Mouse (Mus musculus): ENCODE data around the gene Rex1bd.

The Rex1bd gene

GRCm38 (mm10) chr8:70506328-70507026 lies at the start of gene Rex1bd:
Gene Rex1bd (minus strand): TSS chr8:70506752.
- in situ Hi-C loops (cut with MboI, MseI) = no loop called here

- in situ Hi-C loops (cut with MboI, MseI) = no loop called here
Measured at GRCm38 (mm10) chr8:70555079-70555747, 48.7 kb upstream of the Rex1bd start.

DNA sequence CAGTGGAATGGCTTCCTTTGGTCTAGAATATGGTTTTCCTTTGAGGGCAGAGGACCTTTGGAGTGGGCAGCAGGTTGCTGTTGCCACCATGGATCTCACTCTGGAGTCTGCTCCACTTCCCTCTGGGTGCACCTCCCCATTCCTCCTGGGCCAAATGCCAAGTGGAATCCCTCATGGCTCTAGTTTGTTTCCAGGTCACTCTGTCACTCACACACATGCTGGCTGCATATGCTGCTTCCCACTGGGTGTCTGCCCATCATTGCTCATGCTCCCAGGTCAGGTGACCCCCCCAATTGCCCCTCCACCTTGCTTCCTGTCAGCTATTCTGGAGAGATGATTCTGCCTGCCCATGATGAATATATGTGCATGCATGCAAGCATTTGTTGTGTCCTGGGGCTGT lies 47.2 kb upstream of the Rex1bd start:
- in situ Hi-C loops (cut with MboI, MseI) = no loop called here

DNA sequence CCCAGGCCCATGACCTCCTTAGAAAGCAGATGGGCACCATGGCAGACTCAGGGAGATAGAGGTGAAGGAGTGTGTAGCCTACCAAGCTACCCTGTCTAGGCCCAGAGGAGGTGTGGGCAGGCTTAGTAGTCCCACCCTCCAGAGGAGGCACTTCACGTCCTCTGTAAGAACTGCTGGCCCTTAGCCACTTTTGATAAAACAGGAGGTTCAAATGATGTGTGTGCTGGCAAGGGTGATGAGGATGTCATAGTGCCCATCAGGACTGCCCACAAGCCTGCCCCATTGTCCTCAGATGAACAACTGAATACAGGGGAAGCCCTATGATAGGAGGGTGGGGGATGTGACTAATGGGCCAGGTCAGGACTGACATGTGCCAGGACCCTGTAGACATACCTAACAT lies 46.3 kb upstream of the Rex1bd start:
- in situ Hi-C loops (cut with MboI, MseI) = no loop called here

GRCm38 (mm10) chr8:70551558-70552161 lies 45.1 kb upstream of the Rex1bd start:
- in situ Hi-C loops (cut with MboI, MseI) = no loop called here

GRCm38 (mm10) chr8:70549412-70550184 lies 43.0 kb upstream of the Rex1bd start:
- in situ Hi-C loops (cut with MboI, MseI) = no loop called here

DNA sequence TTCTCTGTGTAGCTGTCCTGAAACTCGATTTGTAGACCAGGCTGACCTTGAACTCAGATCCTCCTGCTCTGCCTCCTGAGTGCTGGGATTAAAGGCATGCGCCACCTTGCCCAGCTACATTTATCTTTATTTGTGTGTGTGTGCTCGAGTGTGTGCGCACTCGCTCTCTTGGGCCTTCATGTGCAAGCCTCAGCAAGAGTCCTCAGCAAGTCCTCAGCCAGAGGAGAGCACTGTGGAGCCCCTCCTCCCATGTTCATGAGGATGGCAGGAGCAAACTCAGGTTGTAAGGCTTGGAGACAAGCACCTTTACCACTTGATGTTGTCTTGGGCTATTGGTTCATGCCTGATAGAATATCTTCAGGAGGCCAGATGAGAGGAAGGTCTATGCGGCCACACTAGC lies 41.2 kb upstream of the Rex1bd start:
- in situ Hi-C loops (cut with MboI, MseI) = no loop called here

GRCm38 (mm10) chr8:70546412-70546811 lies 39.9 kb upstream of the Rex1bd start:
- in situ Hi-C loops (cut with MboI, MseI) = no loop called here

DNA sequence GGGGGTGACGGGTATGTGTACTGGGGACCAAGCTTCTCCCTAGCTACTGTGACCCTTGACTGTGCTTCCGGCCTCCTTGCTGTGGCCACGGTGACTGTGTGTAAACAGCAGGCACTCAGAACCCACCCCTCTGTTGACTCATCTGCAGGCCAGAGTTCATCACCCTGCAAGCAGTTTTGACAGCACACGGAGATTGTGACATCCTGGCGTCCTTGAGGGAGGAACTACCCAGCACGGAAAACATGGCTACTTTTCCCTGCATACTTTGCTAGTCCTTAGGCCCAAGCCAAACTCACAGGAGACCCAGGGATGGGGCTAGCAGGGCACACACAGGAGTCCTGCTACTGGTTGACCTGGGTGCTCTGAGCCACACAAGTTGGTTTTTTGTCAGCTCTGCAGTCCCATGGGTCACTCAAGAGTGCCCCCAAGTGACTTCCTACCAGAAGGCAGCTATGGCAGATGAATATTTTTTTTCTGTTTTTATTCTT lies 37.7 kb upstream of the Rex1bd start:
- in situ Hi-C loops (cut with MboI, MseI) = no loop called here

- in situ Hi-C loops (cut with MboI, MseI) = no loop called here
Measured at GRCm38 (mm10) chr8:70541081-70541480, 34.5 kb upstream of the Rex1bd start.

DNA sequence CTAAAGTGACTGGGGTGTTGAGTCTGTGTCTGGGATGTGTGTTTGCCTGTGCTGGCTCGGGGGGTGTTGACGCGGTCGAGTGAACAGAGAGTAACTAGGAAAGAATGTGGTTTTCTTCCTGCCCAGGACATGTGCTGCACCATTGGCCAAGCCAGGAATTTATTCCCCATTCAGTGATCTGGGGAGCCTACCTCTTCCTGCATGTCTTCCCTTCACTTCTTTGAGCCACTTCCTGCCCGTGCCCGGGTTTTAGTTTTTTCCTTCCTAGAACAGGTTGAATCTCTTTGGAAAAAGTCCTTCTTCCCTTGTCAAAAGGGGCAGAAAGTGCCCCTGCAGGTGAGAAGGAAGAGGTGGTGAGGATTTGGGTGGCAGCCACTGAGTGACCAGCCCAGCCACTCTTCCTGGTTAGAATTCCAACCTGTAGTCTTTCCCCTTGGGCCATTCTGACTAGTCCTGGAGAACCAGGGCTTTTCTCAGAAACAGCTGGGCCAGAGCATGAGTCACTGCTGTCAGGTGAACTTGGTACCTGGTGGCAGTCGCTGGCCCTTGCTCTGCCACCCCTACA lies 34.0 kb upstream of the Rex1bd start:
- in situ Hi-C loops (cut with MboI, MseI) = no loop called here

- in situ Hi-C loops (cut with MboI, MseI) = no loop called here
Measured at GRCm38 (mm10) chr8:70540013-70540506, 33.5 kb upstream of the Rex1bd start.

DNA sequence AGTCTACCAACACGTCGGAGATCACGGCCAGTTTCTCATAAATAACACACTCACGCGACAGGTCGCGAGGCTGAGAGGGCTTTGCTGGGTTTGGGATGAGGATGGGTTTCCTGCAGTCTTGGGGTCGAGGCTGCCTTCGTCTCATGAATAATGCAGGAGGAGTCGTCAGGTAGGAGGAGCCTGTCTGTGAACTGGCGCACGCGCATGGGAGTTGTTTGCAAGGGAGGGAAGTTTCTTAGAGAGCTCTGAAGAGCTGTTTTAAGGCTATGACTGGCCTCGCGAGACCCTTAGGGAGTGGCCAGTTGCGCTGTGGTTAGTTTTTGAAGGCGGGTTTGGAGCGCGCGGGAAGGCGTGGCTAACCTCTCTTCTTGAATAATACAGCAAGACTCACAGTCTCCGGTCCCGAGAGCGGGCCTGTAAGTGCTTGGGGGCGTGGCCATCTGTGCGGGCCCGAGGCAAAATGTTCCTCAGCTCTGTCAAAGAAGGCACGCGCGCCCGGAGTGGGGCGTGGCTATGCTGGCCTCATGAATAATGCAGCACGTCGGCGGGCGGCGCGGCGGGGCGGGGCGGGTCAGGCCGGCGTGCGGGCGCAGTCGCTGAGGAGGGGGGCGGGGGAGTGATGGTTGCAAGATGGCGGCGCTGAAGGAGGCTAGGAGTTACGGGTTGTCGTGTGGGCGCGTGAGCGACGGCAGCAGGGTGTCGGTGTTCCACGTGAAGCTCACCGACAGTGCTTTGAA lies 32.7 kb upstream of the Rex1bd start, which contains the start of gene Ell:
TSS of gene Ell (plus strand) at position 381 of the 737 bp plus-strand sequence.
- in situ Hi-C loops (cut with MboI, MseI) = loop anchor here (5.0 kb wide), 1 partner anchor 858 kb away; the partner anchor contains the start of genes Babam1 and Ushbp1

DNA sequence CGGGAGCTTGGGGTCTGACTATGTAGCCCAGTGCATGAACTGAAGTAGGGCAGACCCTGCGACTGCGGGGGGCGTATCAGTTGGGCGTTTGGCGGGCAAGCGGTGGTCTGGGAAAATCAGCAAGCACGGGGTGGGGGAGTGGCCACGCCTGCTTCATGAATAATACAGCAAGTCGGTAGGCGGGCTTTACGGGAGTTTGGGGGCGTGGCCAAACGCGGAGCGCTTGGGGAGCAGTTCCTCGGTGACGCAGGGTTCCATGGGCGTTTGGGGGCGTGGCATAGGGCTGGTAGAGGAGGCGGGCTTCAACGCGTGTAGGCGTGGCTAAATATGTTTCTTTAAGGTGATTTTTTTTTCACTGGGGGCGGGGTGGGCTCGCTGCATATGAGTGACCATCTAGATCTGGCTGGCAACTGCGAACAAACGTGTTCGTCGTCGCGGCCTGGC lies 32.1 kb upstream of the Rex1bd start:
- in situ Hi-C loops (cut with MboI, MseI) = loop anchor here (5.0 kb wide), 1 partner anchor 859 kb away; the partner anchor contains the start of genes Babam1 and Ushbp1

GRCm38 (mm10) chr8:70538024-70538579 lies 31.6 kb upstream of the Rex1bd start:
- in situ Hi-C loops (cut with MboI, MseI) = loop anchor here (5.0 kb wide), 1 partner anchor 859 kb away; the partner anchor contains the start of genes Babam1 and Ushbp1

- in situ Hi-C loops (cut with MboI, MseI) = loop anchor here (5.0 kb wide), 1 partner anchor 862 kb away; the partner anchor contains the start of genes Babam1 and Ushbp1
Measured at GRCm38 (mm10) chr8:70535701-70536100, 29.1 kb upstream of the Rex1bd start.

DNA sequence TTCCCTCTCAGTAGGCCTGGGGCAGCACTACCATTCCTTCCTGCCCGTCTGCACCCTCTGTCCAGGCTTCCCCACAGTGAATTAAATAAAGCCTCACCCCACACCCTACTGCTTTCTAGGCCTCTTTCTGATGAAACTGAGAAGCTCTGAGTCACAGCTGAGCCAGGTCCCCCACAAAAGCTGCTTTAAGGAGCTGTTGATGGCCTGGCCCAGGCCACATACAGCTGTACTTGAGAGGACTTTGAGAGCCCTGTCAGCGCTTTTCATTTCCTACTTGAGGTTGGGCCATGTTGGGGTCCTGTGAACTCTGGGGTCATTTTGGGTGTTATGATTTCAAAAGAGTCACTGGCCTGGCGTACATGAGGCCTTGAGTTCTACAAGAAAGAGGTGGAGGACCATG lies 28.7 kb upstream of the Rex1bd start:
- in situ Hi-C loops (cut with MboI, MseI) = loop anchor here (5.0 kb wide), 1 partner anchor 862 kb away; the partner anchor contains the start of genes Babam1 and Ushbp1

DNA sequence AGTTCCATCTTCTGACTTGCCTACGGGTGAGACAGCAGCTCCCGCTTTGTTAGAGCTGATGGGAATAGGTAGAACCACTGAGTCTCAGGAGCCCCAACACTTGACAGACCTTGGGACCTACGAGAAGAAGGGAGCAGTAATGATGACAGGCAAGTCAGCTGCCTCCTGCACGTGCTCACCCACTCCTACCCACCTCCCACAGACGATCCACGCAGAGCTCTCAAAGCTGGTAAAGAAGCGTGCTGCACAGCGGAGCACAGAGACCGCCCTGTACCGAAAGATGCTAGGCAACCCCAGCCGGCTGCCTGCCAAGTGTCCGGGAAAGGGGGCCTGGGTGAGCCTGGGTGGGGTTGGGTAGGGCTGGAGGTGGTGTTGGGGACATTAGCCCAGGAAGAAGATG lies 27.7 kb upstream of the Rex1bd start:
- in situ Hi-C loops (cut with MboI, MseI) = no loop called here

- in situ Hi-C loops (cut with MboI, MseI) = no loop called here
Measured at GRCm38 (mm10) chr8:70530314-70530713, 23.8 kb upstream of the Rex1bd start.

DNA sequence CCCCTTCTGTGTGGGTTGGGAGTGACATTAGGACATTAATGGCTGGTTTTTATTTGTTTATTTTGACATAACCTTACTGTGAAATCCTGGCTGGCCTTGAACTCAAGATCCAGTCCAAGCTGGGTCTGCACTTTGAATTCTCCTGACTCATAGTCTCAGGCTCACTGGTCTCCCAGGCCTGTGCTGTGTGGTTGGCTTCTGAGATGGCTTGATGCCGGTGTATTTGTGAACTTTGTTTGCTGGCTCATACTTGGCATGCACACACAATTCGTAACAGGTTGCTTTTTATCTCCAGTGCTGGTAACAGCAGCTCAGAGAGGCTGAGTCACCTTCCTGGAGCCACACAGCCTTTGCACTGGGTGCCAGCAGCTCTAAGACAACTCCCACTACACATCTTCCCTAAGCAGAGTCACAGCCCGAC lies 23.2 kb upstream of the Rex1bd start:
- in situ Hi-C loops (cut with MboI, MseI) = no loop called here

Data from T-helper 1 cell (primary cell).